Mouse (Mus musculus) mouse embryonic stem cell (cell line): ENCODE data around the gene Sigmar1.
"Not testable (repeated sequence)": the region's sequence is repeated elsewhere in the genome, so short reads cannot be mapped to it uniquely, and the experiment has no call there.

Experiments used
- in situ Hi-C, 2 experiments: fragments of 300-500 bp; cut with MboI; formaldehyde crosslinking; loops; 1 replicate in 1 of 2; 3 replicates in 1 of 2; pipeline ENCODE4 v1.14.3; 2019 to 2020; ENCODE audit warnings: low sequenced_read_pairs in 2 of 2, low pct_unique_long_range_greater_than_20kb in 1 of 2, mixed read lengths in 1 of 2; ENCODE audit not compliant: unreplicated experiment in 1 of 2

Sigmar1 gene

GRCm38 (mm10) chr4:41695800-41696199 is 60.2 kb downstream of the Sigmar1 start:
- in situ Hi-C loops: not testable (repeated sequence)

DNA sequence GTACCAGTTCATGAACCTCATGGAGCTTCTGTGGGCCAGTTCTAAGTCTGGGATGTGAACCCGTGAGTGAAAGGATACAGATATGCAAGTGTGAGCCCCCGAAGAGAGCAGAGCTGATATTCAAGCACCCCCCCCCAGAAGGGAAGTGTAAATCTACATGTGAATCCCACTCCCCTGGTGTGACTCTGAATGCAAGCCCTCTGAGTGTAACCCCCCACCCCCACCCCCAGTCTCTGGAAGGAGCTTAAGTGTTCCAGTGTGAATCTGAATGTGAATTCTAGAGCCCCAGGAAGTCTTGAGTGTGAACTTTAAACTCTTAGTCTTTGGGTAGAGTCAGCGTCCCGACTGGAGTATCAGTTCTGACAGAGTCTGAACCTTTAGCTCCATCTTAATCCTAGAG is 62.4 kb downstream of the Sigmar1 start:
- in situ Hi-C loops: not testable (repeated sequence)

DNA sequence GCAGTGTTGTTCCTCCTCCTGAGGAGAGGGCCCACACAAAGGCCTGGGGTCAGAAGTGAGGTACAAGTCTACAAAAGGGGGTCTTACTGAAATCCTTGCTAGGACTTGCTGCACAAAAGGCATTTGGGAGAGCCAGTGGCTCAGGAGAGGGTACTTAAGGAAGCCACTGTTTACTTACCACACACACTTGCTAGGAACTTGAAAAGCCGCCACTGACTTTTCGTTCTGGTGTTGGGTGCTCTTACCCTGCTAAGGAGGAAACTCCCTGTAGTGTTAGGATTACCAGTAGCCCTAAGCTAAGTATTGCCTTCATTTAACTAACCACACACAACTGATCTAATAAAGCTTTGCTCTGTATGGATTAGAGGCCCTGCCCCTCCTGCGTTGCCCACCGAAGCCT is 65.9 kb downstream of the Sigmar1 start:
- in situ Hi-C loops: not testable (repeated sequence)

- in situ Hi-C loops: not testable (repeated sequence)
These were observed 67.4 kb downstream of the Sigmar1 start for GRCm38 (mm10) chr4:41688562-41688961.
